Mouse (Mus musculus) c-Kit-positive CD71-positive TER-119-negative erythroid progenitor cells, embryonic 14.5 days (primary cell): ENCODE data around the gene Abtb1.
A peak's percentile ranks its signal among the peaks of the same experiment; 100 is the strongest.

ENCODE experiments used
- DNase-seq: peaks from one replicate; pipeline ENCODE4 v3.0.0-alpha.2; 2013; ENCODE audit warnings: low read depth

Abtb1 gene

DNA sequence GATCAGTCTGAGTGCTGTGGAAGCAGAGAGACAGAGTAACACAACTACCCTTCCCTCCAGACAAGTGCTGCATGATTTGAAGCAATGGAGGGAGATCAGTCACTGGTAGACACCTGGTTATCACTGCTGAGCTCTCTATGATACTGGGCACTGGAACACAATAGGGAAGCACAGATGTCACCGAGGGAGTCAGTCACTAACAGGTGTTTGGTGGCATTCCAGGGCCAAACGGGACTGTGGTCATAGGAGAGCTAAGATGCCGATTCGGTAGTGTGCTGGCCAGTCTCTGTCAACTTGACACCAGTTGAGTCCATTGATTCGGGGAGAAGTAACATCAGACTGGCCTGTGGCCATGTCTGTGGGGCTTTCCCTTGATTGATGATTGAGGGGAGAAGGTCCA, 12.7 kb upstream of the Abtb1 start:
- DNase-seq = no peak

GRCm38 (mm10) chr6:88850034-88850433, 8.2 kb upstream of the Abtb1 start:
- DNase-seq = no peak

DNA sequence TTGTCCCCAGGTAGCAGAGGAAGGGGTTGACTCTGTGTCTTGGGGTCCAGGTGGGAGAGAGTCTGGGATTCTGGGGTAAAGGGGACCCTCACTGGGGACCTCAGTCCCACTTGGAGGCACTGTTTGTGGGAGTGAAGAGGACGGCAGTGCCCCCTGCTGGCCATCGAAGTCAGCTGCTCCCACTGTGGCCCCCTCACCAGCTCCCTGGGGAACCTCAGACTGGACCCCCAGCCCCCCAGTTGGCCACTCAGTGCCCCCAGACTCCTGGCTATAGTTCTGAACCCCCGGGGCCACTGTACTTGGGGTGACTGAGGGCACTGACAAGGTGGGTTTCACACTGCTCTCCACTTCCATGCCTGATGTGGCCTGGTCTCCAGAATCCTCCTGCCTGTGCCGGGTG, 7.5 kb upstream of the Abtb1 start:
- no peak for DNase-seq

- no peak for DNase-seq
Observed at GRCm38 (mm10) chr6:88847571-88847970, 5.8 kb upstream of the Abtb1 start.

- DNase-seq = no peak
Observed at GRCm38 (mm10) chr6:88844901-88845565, 3.2 kb upstream of the Abtb1 start.

- no peak for DNase-seq
Observed at GRCm38 (mm10) chr6:88843781-88844725, 2.3 kb upstream of the Abtb1 start.

DNA sequence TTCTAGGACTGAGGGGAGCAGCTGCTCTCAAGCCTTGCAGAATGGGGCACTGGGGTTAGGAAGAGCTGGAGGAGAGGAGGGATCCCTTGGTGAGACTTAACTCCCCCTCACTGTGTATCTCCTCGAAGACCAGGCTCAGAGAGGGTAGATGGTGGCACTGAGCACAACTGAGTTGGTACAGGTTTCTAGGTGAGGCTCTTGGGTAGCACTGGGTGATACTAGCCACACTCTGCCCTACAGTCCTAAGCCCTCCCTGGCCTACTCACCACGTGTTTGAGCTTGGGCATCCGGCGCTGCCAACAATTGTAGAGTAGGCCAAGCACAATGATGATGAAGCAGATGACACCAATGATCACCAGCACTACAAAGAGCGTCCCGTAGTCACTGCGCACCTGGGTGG, 1.5 kb upstream of the Abtb1 start:
- no peak for DNase-seq

- no peak for DNase-seq
Observed at GRCm38 (mm10) chr6:88842731-88843151, 957 bp upstream of the Abtb1 start.

- DNase-seq = no peak
Observed at GRCm38 (mm10) chr6:88841514-88841780, 337 bp downstream of the Abtb1 start.

- no peak for DNase-seq
Observed at GRCm38 (mm10) chr6:88840791-88841513, 832 bp downstream of the Abtb1 start.

DNA sequence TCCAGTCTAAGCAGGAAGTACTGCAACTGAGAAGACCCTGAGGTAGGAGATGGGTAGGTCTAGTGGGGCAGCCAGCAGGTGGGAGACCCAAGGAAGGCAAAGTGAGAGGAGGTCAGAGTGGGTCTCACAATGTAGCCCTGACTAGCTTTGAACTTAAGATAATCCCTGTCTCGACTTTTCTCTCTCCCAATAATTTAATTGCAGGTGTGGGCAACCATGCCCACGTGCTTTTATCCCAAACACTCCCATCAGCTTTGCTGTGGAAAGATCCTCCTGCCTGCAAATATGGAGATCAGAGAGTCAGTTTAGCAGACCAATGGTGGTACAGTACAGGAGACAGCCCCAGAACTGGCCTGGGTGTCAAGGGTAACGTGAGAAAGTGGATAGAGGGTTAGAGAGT, 1.6 kb downstream of the Abtb1 start:
- DNase-seq = no peak

DNA sequence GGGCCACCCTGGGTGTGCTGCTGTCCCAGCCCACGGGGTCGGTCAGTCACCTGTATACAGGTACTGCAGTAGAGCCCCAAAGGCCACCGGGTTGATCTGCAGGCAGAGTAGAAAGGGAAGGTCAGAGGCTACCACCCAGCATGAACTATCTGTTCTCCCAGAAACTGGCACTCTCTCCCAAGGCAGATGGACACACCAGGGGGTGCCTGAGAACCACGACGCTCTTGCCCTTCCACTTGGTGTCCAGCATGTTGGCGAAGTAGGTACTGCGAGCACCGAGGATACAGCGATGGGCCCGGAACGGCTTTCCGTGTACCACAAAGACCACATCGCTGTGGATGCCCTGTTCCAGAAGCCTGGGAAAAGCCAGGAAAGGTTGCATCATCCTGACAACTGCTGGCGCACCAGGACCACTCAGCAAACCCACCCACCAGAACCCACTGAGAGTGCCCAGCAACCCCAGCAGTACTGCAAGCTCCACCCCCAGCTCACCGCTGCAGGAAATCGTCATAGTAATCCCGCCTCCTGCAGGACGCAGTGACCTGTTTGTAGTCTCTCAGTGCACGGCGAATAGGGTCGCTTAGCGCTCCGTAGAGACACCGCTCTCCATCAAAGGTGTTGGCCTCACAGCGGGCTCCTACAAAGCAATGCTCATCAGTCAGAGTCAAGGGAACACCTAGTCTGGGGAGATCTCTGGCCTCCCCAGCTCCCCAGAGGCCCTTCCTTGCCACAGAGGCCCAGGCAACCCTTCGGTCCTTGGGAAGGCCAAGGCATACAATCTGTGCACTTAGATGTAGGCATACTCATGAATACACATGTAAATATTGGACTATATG, 2.4 kb downstream of the Abtb1 start:
- no peak for DNase-seq

GRCm38 (mm10) chr6:88838613-88839012, 3.2 kb downstream of the Abtb1 start:
- DNase-seq = no peak

DNA sequence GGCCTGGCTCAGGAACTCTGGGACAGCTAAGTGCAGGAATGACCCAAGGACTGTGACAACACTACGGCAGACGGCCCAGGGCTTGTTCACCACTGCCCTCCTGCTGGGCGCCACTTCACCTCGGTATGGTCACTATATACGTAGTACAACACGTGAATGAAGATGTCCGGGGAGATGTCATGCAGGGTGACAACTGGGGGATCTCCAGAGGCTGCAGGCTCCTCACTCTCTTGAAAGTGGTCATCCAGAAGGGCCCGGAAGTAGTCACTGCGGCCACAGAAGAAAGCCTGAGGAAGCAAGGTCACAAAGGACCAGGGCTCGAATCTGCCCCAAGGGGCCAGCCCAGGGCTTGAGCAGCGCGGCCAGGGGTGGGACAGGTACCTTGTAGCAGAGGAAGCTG, 3.8 kb downstream of the Abtb1 start:
- no peak for DNase-seq

DNA sequence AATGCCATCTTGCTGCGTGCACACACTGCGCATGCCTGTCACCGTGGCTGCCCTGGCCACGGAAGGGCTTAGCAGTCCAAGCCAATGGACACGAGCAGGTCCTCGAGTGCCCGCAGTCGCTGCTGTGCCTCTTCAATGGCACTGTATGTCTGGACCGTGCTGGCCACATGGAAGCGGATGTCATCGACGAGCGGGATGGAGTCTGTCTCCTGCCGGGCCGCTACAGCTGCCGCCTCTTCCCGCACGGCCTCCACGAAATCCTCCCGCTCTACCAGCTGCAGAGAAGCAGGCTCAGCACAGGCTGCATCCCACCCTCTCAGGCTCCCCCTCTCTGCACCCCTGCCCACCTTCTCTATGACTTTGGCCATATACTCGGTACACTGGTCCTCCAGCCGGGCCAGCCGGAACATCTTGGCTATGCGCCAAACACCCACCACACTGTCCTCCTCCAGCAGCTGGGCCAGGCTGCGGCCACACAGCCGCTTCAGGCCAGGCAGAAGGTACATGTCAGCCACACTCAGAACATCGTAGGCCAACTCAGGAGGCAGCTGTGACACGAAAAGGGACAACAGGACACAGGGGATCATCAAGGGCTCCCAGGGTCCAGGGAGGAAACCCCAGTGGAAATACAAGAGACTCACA, 5.5 kb downstream of the Abtb1 start:
- DNase-seq = no peak

DNA sequence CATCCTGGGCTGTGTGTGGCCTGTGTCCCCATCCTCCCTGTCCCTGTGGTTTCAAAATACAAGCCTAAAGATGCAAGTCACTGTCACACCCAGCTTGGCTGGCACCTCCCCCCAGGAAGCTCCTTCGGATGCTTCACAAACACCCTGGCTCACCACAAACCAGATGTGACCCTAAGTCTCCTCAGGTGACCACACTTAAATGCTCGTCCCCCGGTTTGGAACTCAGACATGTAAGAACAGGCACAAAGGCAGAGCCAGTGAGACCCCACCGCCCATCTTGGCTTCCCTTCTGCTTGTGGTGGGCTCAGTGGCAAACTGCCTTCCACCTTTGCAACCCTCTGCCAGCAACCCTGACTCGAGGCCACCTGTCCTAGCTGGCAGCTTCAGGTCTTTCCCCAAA, 6.7 kb downstream of the Abtb1 start:
- DNase-seq = no peak

- DNase-seq = no peak
Observed at GRCm38 (mm10) chr6:88833340-88834140, 8.2 kb downstream of the Abtb1 start.

GRCm38 (mm10) chr6:88832663-88833062, 9.1 kb downstream of the Abtb1 start:
- no peak for DNase-seq

- DNase-seq = peak; percentile 65
Observed at GRCm38 (mm10) chr6:88831456-88831855, 10.3 kb downstream of the Abtb1 start.

DNA sequence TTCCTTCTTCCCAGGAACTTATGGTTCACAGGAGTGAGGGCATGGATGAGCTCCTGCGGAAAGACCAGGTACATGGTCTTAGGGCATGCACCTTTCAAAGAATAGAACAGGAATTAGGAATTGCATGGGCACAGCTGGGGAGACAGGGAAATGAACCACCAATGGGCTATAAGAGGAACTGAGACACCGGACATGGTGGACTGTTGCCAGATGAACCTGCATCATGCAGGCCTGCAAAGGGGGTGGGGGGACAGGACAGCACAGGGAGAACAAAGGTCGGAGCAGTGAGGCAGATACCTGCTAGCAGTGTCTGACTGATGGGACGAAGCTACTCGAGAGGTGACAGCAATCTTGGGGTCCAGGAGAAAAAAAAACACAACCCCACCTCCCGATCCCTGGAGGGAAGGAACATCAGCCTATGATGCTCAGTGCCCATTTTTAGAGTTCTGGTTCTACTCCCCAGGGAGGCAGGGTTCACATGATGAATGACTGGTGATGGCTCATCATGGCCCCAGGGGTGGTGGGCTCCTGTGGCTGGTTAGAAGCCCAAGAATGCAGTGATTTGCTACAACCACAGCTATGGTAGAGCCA, 11.6 kb downstream of the Abtb1 start:
- no peak for DNase-seq
